Mouse (Mus musculus): ENCODE measurements around the gene Slc35b2. TPM values are rescaled to one million over a fixed set of nuclear protein-coding genes. Genes with fewer than 3 reads are reported as not detected.
A peak's percentile ranks its signal among the peaks of the same experiment; 100 is the strongest.

The Slc35b2 gene
- total RNA-seq, 2 experiments from 2014 or later = 17.5 to 21.5 TPM

GRCm38 (mm10) chr17:45545278-45545961 is 18.3 kb upstream of the Slc35b2 start:
- no peak for DNase-seq

- DNase-seq = no peak
Observed at GRCm38 (mm10) chr17:45546941-45547340, 16.7 kb upstream of the Slc35b2 start.

GRCm38 (mm10) chr17:45547461-45548190 is 16.0 kb upstream of the Slc35b2 start:
- DNase-seq = no peak

GRCm38 (mm10) chr17:45548541-45549512 is 14.8 kb upstream of the Slc35b2 start:
- DNase-seq = peak; percentile 9

- no peak for DNase-seq
Observed at GRCm38 (mm10) chr17:45549617-45550181, 14.0 kb upstream of the Slc35b2 start, which contains the start of gene Tmem151b. Tmem151b (minus strand) TSS chr17:45549677.

- DNase-seq = no peak
Observed at GRCm38 (mm10) chr17:45550253-45550652, 13.4 kb upstream of the Slc35b2 start.

- no peak for DNase-seq
Observed at GRCm38 (mm10) chr17:45551249-45551796, 12.4 kb upstream of the Slc35b2 start.

- peak; percentile 51 for DNase-seq
Observed at GRCm38 (mm10) chr17:45551816-45552451, 11.7 kb upstream of the Slc35b2 start.

- DNase-seq = no peak
Observed at GRCm38 (mm10) chr17:45553065-45553464, 10.6 kb upstream of the Slc35b2 start.

- no peak for DNase-seq
Observed at GRCm38 (mm10) chr17:45554420-45554819, 9.3 kb upstream of the Slc35b2 start.

GRCm38 (mm10) chr17:45555452-45556106 is 8.1 kb upstream of the Slc35b2 start, which contains the start of gene Nfkbie:
Nfkbie (plus strand) TSS chr17:45555703.
- DNase-seq = peak; percentile 91

GRCm38 (mm10) chr17:45556107-45556489 is 7.6 kb upstream of the Slc35b2 start:
- no peak for DNase-seq

- DNase-seq = no peak
Observed at GRCm38 (mm10) chr17:45556514-45557245, 7.0 kb upstream of the Slc35b2 start.

GRCm38 (mm10) chr17:45557246-45557824 is 6.3 kb upstream of the Slc35b2 start:
- no peak for DNase-seq

- DNase-seq = no peak
Observed at GRCm38 (mm10) chr17:45557998-45558862, 5.4 kb upstream of the Slc35b2 start.

GRCm38 (mm10) chr17:45559732-45560525 is 3.7 kb upstream of the Slc35b2 start:
- no peak for DNase-seq

- no peak for DNase-seq
Observed at GRCm38 (mm10) chr17:45563216-45563615, 458 bp upstream of the Slc35b2 start.
